Mouse (Mus musculus) midbrain, embryonic 15.5 days (tissue): ENCODE data around the gene Anapc10. TPM values are rescaled to one million over a fixed set of nuclear protein-coding genes. Genes with fewer than 3 reads are reported as not detected.

Source experiments
- polyA plus RNA-seq: library from polyadenylated mRNA; unstranded; fragments of >200 nt; fragmentation: Nextera tagmentation; extraction: Ambion mirVana; gene quantifications from 2 replicates; pipeline ENCODE4 v1.2.1, GENCODE M21; 2015

The Anapc10 gene
- polyA plus RNA-seq, 1 experiment from 2014 or later = 32.1 TPM

Other genes with a start within 250 kb of the Anapc10 start
- gene Otud4, start 72.2 kb upstream of the Anapc10 start, polyA plus RNA-seq = 9.5 and 10.6 TPM in 2 replicates
- gene Abce1, start 80 bp upstream of the Anapc10 start, polyA plus RNA-seq = 71.4 and 77.9 TPM in 2 replicates